8 mouse cellular contexts compared by ENCODE assay signal in genomic region chr12:73449069-73449468, GRCm38 (mm10).
A peak's percentile ranks its signal among the peaks of the same experiment; 100 is the strongest.
DNase-seq lines count a peak whose midpoint lies in the region; ATAC-seq lines count a peak whose summit lies in the region.

No protein-coding gene starts in this region.

- H3K4me1 ChIP-seq in hindbrain, embryonic 10.5 days (replicated peaks), result peaks cover 29% of the 10 kb centered on the region
- no peaks in the 10 kb centered on the region for H3K4me1 ChIP-seq in hindbrain, embryonic 16.5 days (ENCODE audit: control insufficient read depth, insufficient read depth, low read depth, low read length)

- 0 out of 2 replicates have a peak overlapping the region, but pooled peaks have one; percentile 24 for H3K27ac ChIP-seq in hindbrain, embryonic 10.5 days
- H3K27ac ChIP-seq in hindbrain, embryonic 16.5 days (ENCODE audit: low read depth, low read length), result no peak overlapping the region

- H3K27me3 ChIP-seq in hindbrain, embryonic 10.5 days (ENCODE audit: insufficient read depth, poor library complexity, severe bottlenecking), result no peaks in the 10 kb centered on the region
- no peaks in the 10 kb centered on the region for H3K27me3 ChIP-seq in hindbrain, embryonic 16.5 days (replicated peaks; ENCODE audit: control insufficient read depth, insufficient read depth, low read length)

- H3K9me3 ChIP-seq in hindbrain, embryonic 10.5 days, result no peaks in the 10 kb centered on the region
- no peaks in the 10 kb centered on the region for H3K9me3 ChIP-seq in hindbrain, embryonic 16.5 days (ENCODE audit: control insufficient read depth, low read length)

- 71% methylated on average over 9 of the region's 9 CpGs for WGBS in hindbrain, embryonic 10.5 days
- WGBS in hindbrain, embryonic 16.5 days, result 75% methylated on average over 9 of the region's 9 CpGs

- no peak overlapping the region for H3K9ac ChIP-seq in hindbrain, embryonic 16.5 days (ENCODE audit: low read depth, low read length)

- no peak for ATAC-seq in hindbrain, embryonic 16.5 days

- no peaks in the 10 kb centered on the region for H3K36me3 ChIP-seq in hindbrain, embryonic 10.5 days
- no peaks in the 10 kb centered on the region for H3K36me3 ChIP-seq in hindbrain, embryonic 16.5 days (ENCODE audit: control insufficient read depth, insufficient read depth, low read length)

- no peak overlapping the region for H3K4me2 ChIP-seq in hindbrain, embryonic 16.5 days (ENCODE audit: low read length)

- no peak overlapping the region for H3K4me3 ChIP-seq in hindbrain, embryonic 10.5 days
- no peak overlapping the region for H3K4me3 ChIP-seq in hindbrain, embryonic 16.5 days (ENCODE audit: low read length)

- DNase-seq in hindbrain, embryonic 10.5 days (ENCODE audit: low spot score), result no peak
- peak; percentile 81 for DNase-seq in fibroblast of lung, adult 2 months (ENCODE audit: low read depth)
- DNase-seq in kidney, adult 18-20 months, result peak; percentile 58
- peak; percentile 70 for DNase-seq in lung, postnatal 10 days
- DNase-seq in spleen, adult 12 weeks (ENCODE audit: low spot score), result no peak
- no peak for DNase-seq in spleen, postnatal 14 days (ENCODE audit: low spot score in 2 of 2)
- DNase-seq in c-Kit-positive CD71-positive TER-119-positive erythroid progenitor cells, embryonic 14.5 days (ENCODE audit: low spot score), result no peak

Comparison
In these comparisons a context has a peak if more than half of its experiments do, and no peak if none do; other contexts are left out.
1. DNase-seq: peak in fibroblast of lung, adult 2 months (single experiment), kidney, adult 18-20 months (single experiment) and lung, postnatal 10 days (single experiment); none in hindbrain, embryonic 10.5 days (single experiment), spleen, adult 12 weeks (single experiment), spleen, postnatal 14 days (0 of 2) and c-Kit-positive CD71-positive TER-119-positive erythroid progenitor cells, embryonic 14.5 days (single experiment).